Mouse (Mus musculus): ENCODE results near the gene Gprc5c.

- TF ChIP-seq CTCF (IDR thresholded peaks at IDR 0.05; ENCODE audit: low read depth, low read length) (no peak), POLR2A (IDR thresholded peaks at IDR 0.05; ENCODE audit: borderline replicate concordance, low read depth, low read length) (no peak)
Measured at GRCm38 (mm10) chr11:114866486-114867360, 15.8 kb downstream of the Gprc5c start.
